Mouse (Mus musculus) spleen, postnatal 36 days (tissue): Measurements from ENCODE around the gene Ch25h.

Experiments
- DNase-seq, 2 experiments: peaks; one replicate each; pipeline ENCODE4 v3.0.0; 2022; ENCODE audit warnings: low spot score in 2 of 2, mixed read lengths in 1 of 2

The Ch25h gene

DNA sequence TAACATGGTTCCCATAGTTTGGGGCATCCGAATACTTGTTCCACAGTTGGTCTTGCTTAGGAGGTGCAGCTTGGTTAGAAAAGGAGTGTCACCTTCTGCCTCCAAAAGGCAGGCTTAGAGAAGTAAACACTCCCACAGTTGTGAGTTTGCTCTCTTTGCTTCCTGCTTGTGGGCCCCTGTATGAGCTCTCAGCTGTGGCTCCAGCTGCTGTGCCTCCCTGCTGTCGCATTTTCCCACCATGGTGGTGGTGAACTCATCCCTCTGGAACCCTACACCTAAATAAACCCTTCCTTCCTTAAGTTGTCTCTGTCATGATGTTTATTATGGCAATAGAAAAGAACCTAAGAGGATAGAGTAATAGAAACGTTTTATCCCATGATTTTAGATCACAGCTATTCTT is 6.2 kb downstream of the Ch25h start:
- no peak for DNase-seq

DNA sequence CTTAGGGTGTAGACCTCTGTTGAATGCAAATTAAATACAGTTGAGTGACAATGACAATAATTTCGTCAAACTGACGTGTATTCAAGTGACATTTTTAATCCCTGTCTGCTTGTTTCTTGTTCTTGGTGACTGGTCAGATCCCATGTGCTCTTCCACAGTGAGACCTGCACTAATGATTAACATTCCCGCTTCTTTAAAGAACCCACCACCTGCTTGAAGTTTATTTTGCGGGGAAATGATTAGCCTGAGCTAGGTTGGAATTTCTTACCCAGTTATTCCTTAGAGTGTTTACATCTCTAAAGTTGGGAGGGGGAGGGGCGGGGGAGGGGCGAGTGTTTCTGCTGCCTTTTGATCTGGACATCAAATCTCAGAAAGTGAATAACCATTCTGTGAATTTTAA is 6.7 kb downstream of the Ch25h start:
- DNase-seq, result no peak

DNA sequence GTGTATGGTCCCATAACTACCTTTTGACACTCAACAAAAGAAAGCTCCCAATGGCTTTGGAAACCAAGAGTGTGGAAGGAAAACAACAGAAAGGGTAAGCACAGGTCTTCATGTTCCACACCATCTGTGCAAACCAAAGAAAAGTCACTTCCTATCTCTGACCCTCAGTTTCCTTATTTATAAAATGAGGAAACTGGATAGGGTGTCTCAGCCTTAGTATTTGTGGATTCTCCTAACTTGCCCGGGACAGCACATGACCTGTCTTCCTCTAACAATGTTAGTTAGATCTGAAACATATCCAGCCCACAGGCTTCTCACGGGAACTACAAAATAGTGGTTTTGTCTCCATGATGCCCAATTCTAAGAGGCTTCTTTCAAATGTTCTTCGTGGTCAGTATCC is 10.5 kb downstream of the Ch25h start:
- DNase-seq, result no peak

DNA sequence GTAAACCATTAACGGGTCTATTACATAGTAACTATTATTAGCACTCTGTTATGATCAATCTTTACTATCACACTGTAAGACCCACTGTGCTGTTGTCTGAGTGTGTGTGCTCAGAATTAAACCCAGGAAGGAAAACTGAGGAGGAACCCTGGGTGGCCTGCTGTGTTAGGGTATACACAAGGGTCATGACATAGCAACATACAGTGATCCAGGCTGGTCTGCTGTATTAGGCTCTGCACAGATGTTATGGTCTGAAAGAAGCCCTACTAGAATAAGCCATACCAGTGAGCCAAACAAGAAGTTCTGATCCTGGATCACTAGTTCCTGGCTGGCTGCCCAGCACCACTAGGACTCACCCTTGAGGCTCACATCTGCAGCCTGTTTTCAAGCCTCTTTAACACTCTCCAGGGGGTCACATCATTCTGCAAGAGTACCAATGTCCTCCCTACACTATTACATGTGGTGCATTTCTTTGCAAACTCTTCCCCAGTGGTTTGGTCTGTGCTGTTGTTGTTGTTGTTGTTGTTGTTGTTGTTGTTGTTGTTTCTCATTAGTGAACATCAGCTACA is 13.4 kb downstream of the Ch25h start:
- DNase-seq, result no peak

DNA sequence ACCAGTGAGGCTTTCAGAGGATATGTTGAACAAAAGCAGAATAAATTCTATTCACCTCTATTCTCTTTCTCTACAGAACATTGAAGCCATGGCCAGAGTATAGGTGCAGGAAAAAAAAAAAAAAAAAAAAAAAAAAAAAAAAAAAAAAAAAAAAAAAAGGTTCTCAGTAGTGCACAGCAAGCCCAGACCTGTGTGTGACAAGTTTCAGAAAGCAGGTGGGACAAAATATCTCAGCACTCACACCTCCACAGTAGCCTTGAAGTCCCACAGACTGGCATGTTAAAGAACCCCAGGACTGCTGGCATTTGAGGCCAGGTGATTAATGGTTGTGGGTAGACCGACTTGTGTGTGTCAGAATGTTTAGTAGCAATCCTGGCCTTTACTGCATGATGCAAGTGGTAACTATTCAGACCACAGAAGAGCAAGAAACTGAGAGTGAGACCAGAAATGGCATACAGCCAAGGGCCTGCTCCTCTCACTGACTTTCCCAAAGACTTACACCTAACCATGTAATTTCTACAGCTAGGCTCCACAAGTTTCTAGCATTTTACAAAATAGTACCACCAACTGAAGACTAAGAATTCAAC is 24.1 kb downstream of the Ch25h start:
- no peak for DNase-seq

DNA sequence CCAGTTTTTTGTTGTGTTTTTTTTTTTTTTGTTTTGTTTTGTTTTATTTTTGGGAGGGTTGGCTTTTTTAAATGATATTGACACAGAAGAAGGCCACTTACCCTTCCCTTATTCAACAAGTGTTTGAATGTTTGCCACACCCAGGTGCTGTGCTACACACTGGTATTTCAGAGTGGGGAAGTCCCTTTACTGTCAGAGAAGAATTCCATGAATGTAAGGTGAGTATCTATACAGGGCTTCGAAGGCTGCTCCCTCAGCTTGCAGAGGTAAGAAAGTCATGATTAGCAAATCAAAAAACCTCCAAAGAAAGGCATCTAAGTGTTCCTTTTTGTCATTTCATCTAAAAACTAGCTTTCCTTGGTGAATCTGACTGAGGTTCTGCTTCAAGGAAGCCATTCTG is 26.1 kb downstream of the Ch25h start:
- DNase-seq, result no peak

DNA sequence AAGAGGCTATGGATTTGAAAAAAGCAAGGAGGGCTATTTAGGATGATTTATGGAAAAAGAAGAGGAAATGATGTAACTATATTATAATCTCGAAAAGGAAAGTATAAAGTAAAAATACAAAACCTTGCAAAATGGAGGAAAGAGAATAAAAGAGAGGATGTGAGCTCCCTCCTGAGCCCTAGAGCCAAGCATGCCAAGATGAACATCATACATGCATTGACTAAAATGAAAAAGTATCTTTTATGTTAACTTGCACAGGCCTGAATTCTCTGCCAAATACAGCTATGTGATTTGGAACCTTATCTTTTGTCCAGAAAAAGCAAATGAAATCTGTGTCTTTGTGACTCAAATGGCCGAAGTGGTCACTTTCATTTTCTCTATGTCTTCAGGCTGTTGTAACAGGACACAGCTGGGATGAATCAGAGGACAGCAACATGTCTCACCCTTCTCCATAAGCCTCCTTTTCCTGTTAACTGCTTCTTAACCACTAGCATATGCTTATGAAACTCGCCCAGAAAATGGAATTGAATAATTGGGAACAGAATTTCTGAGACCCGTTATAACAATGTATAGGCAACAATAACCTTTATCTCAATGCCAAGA is 29.5 kb downstream of the Ch25h start:
- DNase-seq, result no peak

DNA sequence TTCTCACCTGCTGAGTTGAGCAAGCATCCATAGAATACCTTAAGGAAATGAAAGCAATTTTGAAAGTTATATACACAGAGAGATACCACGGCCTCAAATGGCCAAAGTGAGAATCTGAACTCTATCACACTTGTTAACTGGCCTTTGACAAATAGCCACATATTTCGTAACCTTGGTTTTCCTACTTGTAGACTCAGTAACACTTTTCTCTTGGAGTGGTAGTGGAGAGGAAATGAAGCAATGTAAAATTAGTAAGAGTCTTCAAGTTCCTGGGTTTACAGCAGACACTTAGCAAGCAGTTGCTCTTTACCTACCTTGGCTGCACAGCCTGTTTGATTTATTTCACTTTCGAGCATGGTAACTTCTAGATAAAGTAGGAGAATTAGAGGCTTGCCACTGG is 30.2 kb downstream of the Ch25h start:
- DNase-seq, result no peak

DNA sequence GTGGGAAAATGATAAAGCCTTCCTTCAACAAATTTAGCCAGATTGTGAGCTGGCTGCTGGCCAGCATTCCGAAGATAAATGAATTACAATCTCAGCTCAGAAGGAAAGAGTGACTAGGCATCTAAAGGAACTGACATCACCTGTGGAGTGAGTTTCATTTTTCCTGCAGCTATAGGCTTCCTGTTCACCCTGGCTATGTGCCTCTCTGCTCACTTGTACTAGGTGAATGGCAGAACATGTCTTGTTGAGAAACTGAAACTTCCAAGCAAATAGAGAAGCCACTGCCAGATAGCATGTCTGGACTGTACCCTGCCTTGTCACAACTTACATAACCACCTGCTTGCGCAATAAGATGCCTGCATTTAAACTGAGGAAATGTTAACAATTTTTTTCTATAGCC is 33.0 kb downstream of the Ch25h start:
- DNase-seq, result peak; percentile 2 to 29

DNA sequence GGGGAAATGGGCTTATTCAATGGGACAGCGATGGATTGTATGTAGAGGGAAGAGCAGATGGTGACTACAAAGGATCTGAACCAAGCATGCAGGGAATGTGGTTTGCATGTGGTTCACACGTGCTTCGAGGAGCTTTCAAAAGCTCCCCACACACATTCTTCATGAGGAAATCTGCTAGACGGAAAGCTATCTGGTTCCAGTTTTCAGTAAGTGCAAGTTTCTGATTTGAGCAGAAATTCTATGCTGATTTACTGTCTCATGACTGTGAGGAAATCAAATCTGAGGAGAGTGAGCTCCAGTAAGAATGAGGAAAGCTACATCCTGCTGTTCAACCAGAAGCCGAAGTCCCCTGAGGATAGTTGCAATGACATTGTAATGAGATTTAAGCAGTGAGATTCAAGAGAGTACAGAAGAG is 39.8 kb downstream of the Ch25h start:
- DNase-seq, result no peak

DNA sequence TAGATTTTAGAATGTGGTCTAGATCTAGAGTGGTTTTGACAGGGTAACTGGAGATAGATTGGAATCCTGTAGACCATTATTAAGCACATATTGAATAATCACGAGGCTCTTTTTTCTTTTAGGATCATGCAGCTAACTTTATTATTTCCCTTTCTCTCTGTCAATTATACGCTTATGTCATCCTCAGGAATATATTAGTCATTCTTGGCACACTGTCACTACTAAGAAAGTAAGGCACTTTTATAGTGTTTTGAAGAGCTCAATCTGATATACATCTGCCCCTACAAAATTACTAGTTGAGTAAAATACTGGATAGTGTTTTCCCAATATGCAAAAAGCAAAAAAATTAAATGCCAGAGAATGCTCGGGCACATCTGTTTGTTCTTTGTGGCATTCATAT is 43.6 kb downstream of the Ch25h start:
- no peak for DNase-seq

DNA sequence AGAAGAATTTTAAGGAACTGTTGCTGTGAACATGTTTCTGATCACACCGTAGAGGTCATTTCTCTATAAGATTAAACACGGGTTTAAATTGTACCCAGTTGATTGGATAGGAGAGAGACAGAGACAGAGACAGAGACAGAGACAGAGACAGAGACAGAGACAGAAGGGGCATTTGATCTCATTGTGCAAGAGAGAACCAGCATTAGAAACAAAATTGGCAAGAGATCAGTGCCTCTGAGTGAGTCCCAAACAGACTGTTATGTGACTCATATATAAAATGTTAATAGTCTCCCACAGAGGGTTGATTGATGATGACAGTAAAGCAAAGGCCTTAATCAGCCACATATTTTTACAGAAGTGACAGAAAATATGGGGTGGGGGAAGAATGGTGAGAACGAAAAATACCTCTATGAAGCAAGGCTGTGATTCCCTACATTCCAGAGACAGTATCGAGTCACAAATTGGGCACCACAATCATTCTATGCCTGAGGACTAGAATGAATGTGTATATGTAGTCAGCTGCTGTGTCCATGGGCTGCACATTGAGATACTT is 51.1 kb downstream of the Ch25h start:
- DNase-seq, result no peak
